In the genomic region with DNA sequence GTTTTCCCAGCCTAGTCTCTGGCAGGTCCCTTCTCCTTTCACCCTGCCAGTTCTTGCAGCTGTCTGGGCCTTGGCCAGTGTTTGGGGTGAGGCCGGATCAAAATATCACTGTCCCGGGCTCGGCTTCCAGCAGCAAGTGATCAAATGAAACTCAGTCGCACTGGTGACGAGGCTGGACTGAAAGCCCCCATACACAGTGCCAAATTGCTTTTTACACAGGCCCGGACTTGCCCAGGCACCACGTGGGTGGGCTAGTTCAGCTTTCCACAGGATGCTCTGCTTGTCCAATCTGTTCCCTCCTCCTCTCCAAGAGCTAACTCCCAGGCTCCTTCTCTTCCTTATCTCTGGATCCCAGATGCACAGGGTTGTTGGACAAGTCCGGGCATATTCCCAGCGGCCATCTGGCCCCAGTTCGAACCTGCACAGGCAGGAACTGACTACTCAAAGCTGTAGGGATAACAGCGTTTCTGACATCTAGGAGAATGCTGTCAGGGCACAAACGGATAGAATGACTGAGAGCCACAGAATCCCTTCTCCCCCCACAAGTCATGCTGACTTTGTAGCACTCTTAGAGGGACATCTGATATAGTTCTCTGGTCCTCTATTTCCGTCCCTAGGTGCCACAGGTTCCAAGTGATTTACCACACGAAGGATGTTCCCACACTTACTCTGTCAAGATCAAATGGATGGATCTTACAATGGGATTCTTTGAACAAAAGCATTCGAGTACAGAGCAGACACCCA, we compare ENCODE assay signal across 8 mouse cellular contexts. TPM values are rescaled to one million over a fixed set of nuclear protein-coding genes. Genes with fewer than 3 reads are reported as not detected.
A peak's percentile ranks its signal among the peaks of the same experiment; 100 is the strongest.
DNase-seq lines count a peak whose midpoint lies in the region; ATAC-seq and TF ChIP-seq lines count a peak whose summit lies in the region.

No protein-coding gene starts in this region.

- peak overlapping the region; percentile 44 for H3K4me2 ChIP-seq in limb, embryonic 12.5 days
- peak overlapping the region; percentile 49 for H3K4me2 ChIP-seq in midbrain, embryonic 16.5 days (ENCODE audit: low read length)

- TF ChIP-seq EP300 in ES-Bruce4 (IDR thresholded peaks at IDR 0.05; ENCODE audit: insufficient read depth, low read depth, low read length): peak; percentile 77

- peak overlapping the region; percentile 98 for H3K27ac ChIP-seq in ES-Bruce4 (ENCODE audit: insufficient read depth, low read length)
- H3K27ac ChIP-seq in hindbrain, embryonic 10.5 days: no peak overlapping the region; the same call in 1 of the 2 replicates
- no peak overlapping the region for H3K27ac ChIP-seq in limb, embryonic 12.5 days
- H3K27ac ChIP-seq in midbrain, embryonic 16.5 days (ENCODE audit: low read length): no peak overlapping the region

- TF ChIP-seq CTCF in ES-Bruce4 (IDR thresholded peaks at IDR 0.05; ENCODE audit: low read depth, low read length): no peak

- H3K4me3 ChIP-seq in ES-Bruce4 (ENCODE audit: low read depth, low read length): peak overlapping the region; percentile 99
- peak overlapping the region; percentile 43 for H3K4me3 ChIP-seq in hindbrain, embryonic 10.5 days
- 0 out of 2 replicates have a peak overlapping the region, but pooled peaks have one; percentile 7 for H3K4me3 ChIP-seq in limb, embryonic 12.5 days (replicated peaks)
- peak overlapping the region; percentile 11 for H3K4me3 ChIP-seq in midbrain, embryonic 16.5 days (ENCODE audit: low read depth, low read length)

- no peaks in the 10 kb centered on the region for H3K4me1 ChIP-seq in ES-Bruce4 (ENCODE audit: control insufficient read depth, insufficient read depth, low read length)
- peaks cover 7% of the 10 kb centered on the region; the same call in 1 of the 2 replicates for H3K4me1 ChIP-seq in hindbrain, embryonic 10.5 days (replicated peaks)
- no peaks in the 10 kb centered on the region for H3K4me1 ChIP-seq in limb, embryonic 12.5 days (replicated peaks)
- H3K4me1 ChIP-seq in midbrain, embryonic 16.5 days (ENCODE audit: control insufficient read depth, insufficient read depth, low read length): no peaks in the 10 kb centered on the region

- peak overlapping the region; percentile 92 for H3K9ac ChIP-seq in ES-Bruce4 (ENCODE audit: low read depth, poor library complexity, severe bottlenecking)
- no peak overlapping the region for H3K9ac ChIP-seq in limb, embryonic 12.5 days (replicated peaks)
- H3K9ac ChIP-seq in midbrain, embryonic 16.5 days (ENCODE audit: low read depth, low read length): no peak overlapping the region

- TF ChIP-seq POLR2A in ES-Bruce4 (IDR thresholded peaks at IDR 0.05; ENCODE audit: insufficient read depth, low read length): no peak

- DNase-seq in adrenal gland, postnatal 10 days: peak; percentile 37
- peak; percentile 25 for DNase-seq in forelimb bud, embryonic 11.5 days (ENCODE audit: low read depth, low spot score)
- DNase-seq in hindbrain, embryonic 10.5 days (ENCODE audit: low spot score): peak; percentile 15
- peak; percentile 26 for DNase-seq in yolk sac, embryonic 10.5 days (ENCODE audit: low spot score)
- no peak for DNase-seq in B cell, adult 2 months

- ATAC-seq in limb, embryonic 12.5 days (ENCODE audit: insufficient number of reproducible peaks, insufficient read depth, low FRiP score, low TSS enrichment, low read depth): peak; percentile 79; the same call in 1 of the 2 replicates
- peak; percentile 84 for ATAC-seq in midbrain, embryonic 16.5 days

- H3K27me3 ChIP-seq in ES-Bruce4 (ENCODE audit: control insufficient read depth, insufficient read depth, low read length, poor library complexity, severe bottlenecking): no peaks in the 10 kb centered on the region
- no peaks in the 10 kb centered on the region for H3K27me3 ChIP-seq in hindbrain, embryonic 10.5 days (ENCODE audit: insufficient read depth, poor library complexity, severe bottlenecking)
- 0 out of 2 replicates have a peak, but pooled peaks cover 2% of the 10 kb centered on the region for H3K27me3 ChIP-seq in limb, embryonic 12.5 days
- H3K27me3 ChIP-seq in midbrain, embryonic 16.5 days (ENCODE audit: control insufficient read depth, insufficient read depth, low read depth, low read length): no peaks in the 10 kb centered on the region

- 30% methylated on average over 15 of the region's 15 CpGs for whole genome bisulfite sequencing in hindbrain, embryonic 10.5 days
- 22% methylated on average over 15 of the region's 15 CpGs for WGBS in limb, embryonic 12.5 days
- WGBS in midbrain, embryonic 16.5 days: 19% methylated on average over 15 of the region's 15 CpGs

- no peaks in the 10 kb centered on the region for H3K36me3 ChIP-seq in ES-Bruce4 (ENCODE audit: control insufficient read depth, insufficient read depth, low read length, poor library complexity, severe bottlenecking)
- no peaks in the 10 kb centered on the region for H3K36me3 ChIP-seq in hindbrain, embryonic 10.5 days
- H3K36me3 ChIP-seq in limb, embryonic 12.5 days: no peaks in the 10 kb centered on the region
- H3K36me3 ChIP-seq in midbrain, embryonic 16.5 days (ENCODE audit: control insufficient read depth, insufficient read depth, low read length): no peaks in the 10 kb centered on the region

- no peaks in the 10 kb centered on the region for H3K9me3 ChIP-seq in ES-Bruce4 (replicated peaks; ENCODE audit: control insufficient read depth, insufficient read depth, low read length, poor library complexity, severe bottlenecking)
- H3K9me3 ChIP-seq in hindbrain, embryonic 10.5 days: no peaks in the 10 kb centered on the region
- no peaks in the 10 kb centered on the region for H3K9me3 ChIP-seq in limb, embryonic 12.5 days
- H3K9me3 ChIP-seq in midbrain, embryonic 16.5 days (replicated peaks; ENCODE audit: control insufficient read depth, low read length, poor library complexity, severe bottlenecking): no peaks in the 10 kb centered on the region

RNA-seq across cellular contexts. Expression of gene Eda2r, which starts 0.5 kb away (rescaled TPM):
- polyA plus RNA-seq in ES-Bruce4 (2011; ENCODE audit: insufficient read depth, insufficient read length, low read depth, missing spikeins): 78.8 and 90.6 TPM in 2 replicates
- 1 to 10 TPM; 1.9 to 2.9 TPM for total RNA-seq in adrenal gland, postnatal 10 days (2021)
- 0.94 and 1.0 TPM in 2 replicates for polyA plus RNA-seq in hindbrain, embryonic 10.5 days (2016; fragmentation: Nextera tagmentation; extraction: Ambion mirVana)
- 0.45 and 0.74 TPM in 2 replicates for polyA plus RNA-seq in limb, embryonic 12.5 days (2016; fragmentation: Nextera tagmentation; extraction: Ambion mirVana)
- polyA plus RNA-seq in midbrain, embryonic 16.5 days (2015; fragmentation: Nextera tagmentation; extraction: Ambion mirVana): 0.41 and 0.44 TPM in 2 replicates

Comparison
In these comparisons a context has a peak if more than half of its experiments do, and no peak if none do; other contexts are left out.
1. H3K4me3 ChIP-seq: peak in every context shown above with its lines; median percentile 99 in ES-Bruce4; 43 in hindbrain, embryonic 10.5 days; 11 in midbrain, embryonic 16.5 days; 7 in limb, embryonic 12.5 days.
2. DNase-seq: peak in adrenal gland, postnatal 10 days (single experiment), forelimb bud, embryonic 11.5 days (single experiment), hindbrain, embryonic 10.5 days (single experiment) and yolk sac, embryonic 10.5 days (single experiment); none in B cell, adult 2 months (0 of 2).
3. RNA of gene Eda2r, which starts 0.5 kb away (polyA plus RNA-seq): 78.8 to 90.6 TPM in ES-Bruce4; 0.94 to 1.0 TPM in hindbrain, embryonic 10.5 days, 0.45 to 0.74 TPM in limb, embryonic 12.5 days and 0.41 to 0.44 TPM in midbrain, embryonic 16.5 days; every median in the first group is over 10 times any median in the second.